ENCODE assay signal across 24 mouse cellular contexts in the genomic region with DNA sequence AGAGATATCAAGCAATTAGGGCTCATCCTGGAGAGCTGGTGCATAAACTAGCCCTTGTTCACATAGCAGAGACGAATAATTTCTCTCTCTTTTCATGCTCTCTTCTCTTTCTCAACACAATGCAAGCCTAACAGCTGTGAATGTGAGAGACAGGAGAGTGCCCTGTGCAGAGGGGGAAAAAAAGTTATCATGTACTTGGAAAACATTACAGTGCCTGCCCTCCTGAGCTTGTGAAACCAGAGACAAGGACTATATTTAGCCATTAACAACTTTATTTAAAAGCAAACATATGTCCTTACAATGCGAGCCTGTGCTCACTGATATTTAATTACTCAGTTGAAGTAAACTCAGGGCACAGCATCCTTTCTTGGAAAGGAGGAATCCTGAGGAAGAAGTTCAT.
"Had no signal": no experiment of that assay in that cellular context is flagged by ENCODE, and none has a peak within 500 bp of the region (broad histone marks: within the 10 kb centered on the region; RNA-seq: fewer than 3 reads in every experiment).

No protein-coding gene starts in this region.

- H3K27me3 ChIP-seq: kidney, embryonic 15.5 days; limb, embryonic 15.5 days; lung, embryonic 15.5 days; megakaryocyte, embryonic 14.5 days; midbrain, embryonic 13.5 days; neural tube, embryonic 12.5 days; neural tube, embryonic 15.5 days had no signal

- H3K4me3 ChIP-seq: kidney, embryonic 15.5 days; left cerebral cortex, adult 2 months; limb, embryonic 15.5 days; lung, embryonic 15.5 days; megakaryocyte, embryonic 14.5 days; midbrain, embryonic 10.5 days; midbrain, embryonic 13.5 days; neural tube, embryonic 12.5 days; neural tube, embryonic 15.5 days had no signal

- H3K36me3 ChIP-seq: kidney, embryonic 15.5 days; limb, embryonic 15.5 days; lung, embryonic 15.5 days; midbrain, embryonic 10.5 days; midbrain, embryonic 13.5 days; neural tube, embryonic 12.5 days; neural tube, embryonic 15.5 days had no signal

- H3K27ac ChIP-seq: kidney, embryonic 15.5 days; left cerebral cortex, adult 2 months; limb, embryonic 15.5 days; liver, embryonic 14.5 days; lung, embryonic 15.5 days; midbrain, embryonic 10.5 days; midbrain, embryonic 13.5 days; neural tube, embryonic 12.5 days; neural tube, embryonic 15.5 days; stomach, postnatal 0 days had no signal

- H3K4me2 ChIP-seq: kidney, embryonic 15.5 days; limb, embryonic 15.5 days; liver, embryonic 11.5 days; lung, embryonic 15.5 days; midbrain, embryonic 13.5 days; neural tube, embryonic 12.5 days; neural tube, embryonic 15.5 days had no signal

- H3K9ac ChIP-seq: kidney, embryonic 15.5 days; limb, embryonic 15.5 days; liver, embryonic 14.5 days; lung, embryonic 15.5 days; midbrain, embryonic 13.5 days; neural tube, embryonic 12.5 days; neural tube, embryonic 15.5 days had no signal

- ATAC-seq: midbrain, embryonic 13.5 days had no signal

- H3K9me3 ChIP-seq: kidney, embryonic 15.5 days; limb, embryonic 15.5 days; lung, embryonic 15.5 days; megakaryocyte, embryonic 14.5 days; midbrain, embryonic 10.5 days; midbrain, embryonic 13.5 days; neural tube, embryonic 12.5 days; neural tube, embryonic 15.5 days had no signal

- H3K4me1 ChIP-seq: kidney, embryonic 15.5 days; limb, embryonic 15.5 days; lung, embryonic 15.5 days; megakaryocyte, embryonic 14.5 days; midbrain, embryonic 10.5 days; midbrain, embryonic 13.5 days; neural tube, embryonic 12.5 days; neural tube, embryonic 15.5 days had no signal

- DNase-seq: kidney, adult 11 months; kidney, adult 8-10 months; kidney, postnatal 10 days; layer of hippocampus, postnatal 36 days; lung, adult 18-20 months; lung, postnatal 10 days; lung, postnatal 36 days; right cerebral cortex, adult 18-20 months; right cerebral cortex, postnatal 14 days; right cerebral cortex, postnatal 4 days; thymus, adult 2 months; thymus, postnatal 25 days had no signal
